Comparison of ENCODE assay signal across 17 mouse cellular contexts in genomic region chr11:45850317-45850716, GRCm38 (mm10).
"Had no signal": no experiment of that assay in that cellular context is flagged by ENCODE, and none has a peak within 500 bp of the region (broad histone marks: within the 10 kb centered on the region; RNA-seq: fewer than 3 reads in every experiment).

No protein-coding gene starts in this region.

- H3K4me3 ChIP-seq: midbrain, embryonic 10.5 days; midbrain, embryonic 12.5 days; neural tube, embryonic 13.5 days; neural tube, embryonic 15.5 days had no signal

- H3K36me3 ChIP-seq: midbrain, embryonic 12.5 days; neural tube, embryonic 15.5 days had no signal

- H3K4me2 ChIP-seq: lung, embryonic 14.5 days; midbrain, embryonic 12.5 days; neural tube, embryonic 13.5 days; neural tube, embryonic 15.5 days had no signal

- H3K27me3 ChIP-seq: midbrain, embryonic 12.5 days; neural tube, embryonic 13.5 days; neural tube, embryonic 15.5 days had no signal

- H3K9ac ChIP-seq: lung, embryonic 14.5 days; midbrain, embryonic 12.5 days; neural tube, embryonic 13.5 days; neural tube, embryonic 15.5 days had no signal

- DNase-seq: lung, adult 18-20 months; lung, embryonic 14.5 days; lung, postnatal 10 days; lung, postnatal 4 days; midbrain, embryonic 14.5 days; retina, postnatal 1 day; right cerebral cortex, adult 18-20 months; right cerebral cortex, postnatal 25 days; right cerebral cortex, postnatal 4 days; spleen, adult 18-20 months; thymus, adult 18-20 months; thymus, postnatal 25 days; thymus, postnatal 4 days had no signal

- H3K9me3 ChIP-seq: midbrain, embryonic 10.5 days; midbrain, embryonic 12.5 days; neural tube, embryonic 13.5 days; neural tube, embryonic 15.5 days had no signal

- H3K27ac ChIP-seq: midbrain, embryonic 10.5 days; midbrain, embryonic 12.5 days; neural tube, embryonic 13.5 days; neural tube, embryonic 15.5 days had no signal
